Mouse (Mus musculus) liver, embryonic 16.5 days (tissue): ENCODE measurements around the gene Aldh1b1. TPM values are rescaled to one million over a fixed set of nuclear protein-coding genes. Genes with fewer than 3 reads are reported as not detected.

Source experiments
- ATAC-seq: fragments of 200-750 bp; cut with Nextera tagmentation; 2 replicates; pipeline ENCODE4 v1.8.0; 2017; ENCODE audit warnings: low read depth, mild to moderate bottlenecking, moderate number of reproducible peaks, moderate library complexity
- H3K27ac ChIP-seq: fragments of 300-500 bp; sonication (generic); 2 replicates; pipeline ENCODE4 v1.5.1; 2014; ENCODE audit warnings: mild to moderate bottlenecking, low read length
- H3K27me3 ChIP-seq: fragments of 300-500 bp; sonication (generic); 2 replicates; pipeline ENCODE4 v1.6.1; 2014; ENCODE audit warnings: low read depth, low read length, mixed read lengths; ENCODE audit not compliant: control insufficient read depth, insufficient read depth
- H3K36me3 ChIP-seq: fragments of 300-500 bp; sonication (generic); 2 replicates; pipeline ENCODE4 v1.6.1; 2014; ENCODE audit warnings: mild to moderate bottlenecking; ENCODE audit not compliant: control insufficient read depth, insufficient read depth
- H3K4me1 ChIP-seq: fragments of 300-500 bp; sonication (generic); 2 replicates; pipeline ENCODE4 v1.6.1; 2014; ENCODE audit warnings: low read depth, low read length, mixed read lengths; ENCODE audit not compliant: control insufficient read depth
- H3K4me2 ChIP-seq: fragments of 300-500 bp; sonication (generic); 2 replicates; pipeline ENCODE4 v1.6.1; 2014; ENCODE audit warnings: low read depth, low read length, mixed read lengths
- H3K4me3 ChIP-seq: fragments of 300-500 bp; sonication (generic); 2 replicates; pipeline ENCODE4 v1.5.1; 2014; ENCODE audit warnings: low read depth, mild to moderate bottlenecking, low read length
- H3K9ac ChIP-seq: fragments of 300-500 bp; sonication (generic); 2 replicates; pipeline ENCODE4 v1.6.1; 2014; ENCODE audit warnings: low read depth, low read length
- H3K9me3 ChIP-seq: fragments of 300-500 bp; sonication (generic); replicated peaks from 2 replicates; pipeline ENCODE4 v1.6.1; 2016; ENCODE audit warnings: low read length; ENCODE audit not compliant: control insufficient read depth
- WGBS: fragments of 180-500 bp; shearing (Covaris S2); extraction: QIAGEN DNeasy Blood & Tissue Kit; methylation state at CpG from one replicate; pipeline ENCODE4 v1.1.7; 2014; ENCODE audit not compliant: insufficient replicate concordance; 5-methylcytosine and 5-hydroxymethylcytosine counted together
- polyA plus RNA-seq: library from polyadenylated mRNA; unstranded; fragments of >200 nt; fragmentation: Nextera tagmentation; extraction: Ambion mirVana; gene quantifications from 2 replicates; pipeline ENCODE4 v1.2.1, GENCODE M21; 2015

Aldh1b1 gene
- polyA plus RNA-seq, 1 experiment from 2014 or later = 114 TPM

GRCm38 (mm10) chr4:45789263-45789958 is 9.4 kb upstream of the Aldh1b1 start:
- H3K27me3 ChIP-seq = no peaks in the 10 kb centered on the region
- H3K4me3 ChIP-seq = no peak overlapping the region
- H3K36me3 ChIP-seq = no peaks in the 10 kb centered on the region
- H3K9ac ChIP-seq = no peak overlapping the region
- H3K9me3 ChIP-seq = no peaks in the 10 kb centered on the region
- 45% methylated on average over 13 of the region's 13 CpGs for WGBS
- H3K4me1 ChIP-seq = peaks cover 16% of the 10 kb centered on the region
- H3K4me2 ChIP-seq = no peak overlapping the region
- ATAC-seq = peak; percentile 94
- peak overlapping the region; percentile 63 for H3K27ac ChIP-seq

- H3K4me1 ChIP-seq = peaks cover 16% of the 10 kb centered on the region
- H3K4me3 ChIP-seq = no peak overlapping the region
- no peak overlapping the region for H3K9ac ChIP-seq
- no peak overlapping the region for H3K4me2 ChIP-seq
- H3K9me3 ChIP-seq = no peaks in the 10 kb centered on the region
- H3K27ac ChIP-seq = peak overlapping the region; percentile 40; the same call in 1 of the 2 replicates
- no peak for ATAC-seq
- no peaks in the 10 kb centered on the region for H3K27me3 ChIP-seq
- 84% methylated on average over 2 of the region's 2 CpGs for WGBS
- no peaks in the 10 kb centered on the region for H3K36me3 ChIP-seq
Observed at GRCm38 (mm10) chr4:45790018-45790417, 8.8 kb upstream of the Aldh1b1 start.

GRCm38 (mm10) chr4:45795191-45795811 is 3.5 kb upstream of the Aldh1b1 start:
- Histone ChIP-seq H3K27ac (peak overlapping the region; percentile 38), H3K4me2 (peak overlapping the region; percentile 51), H3K9ac (no peak overlapping the region), H3K4me3 (peak overlapping the region; percentile 31; the same call in 1 of the 2 replicates), H3K9me3 (no peaks in the 10 kb centered on the region), H3K27me3 (no peaks in the 10 kb centered on the region), H3K36me3 (no peaks in the 10 kb centered on the region), H3K4me1 (peaks cover 3% of the 10 kb centered on the region)
- 3% methylated on average over 12 of the region's 12 CpGs for WGBS
- peak; percentile 50 for ATAC-seq

- no peaks in the 10 kb centered on the region for H3K27me3 ChIP-seq
Observed at GRCm38 (mm10) chr4:45796760-45797159, 2.1 kb upstream of the Aldh1b1 start.

GRCm38 (mm10) chr4:45799956-45800537 is 1.2 kb downstream of the Aldh1b1 start:
- Histone ChIP-seq H3K36me3 (no peaks in the 10 kb centered on the region), H3K4me1 (peaks cover 3% of the 10 kb centered on the region), H3K9me3 (no peaks in the 10 kb centered on the region), H3K27me3 (no peaks in the 10 kb centered on the region), H3K4me2 (peak overlapping the region; percentile 56; the same call in 1 of the 2 replicates), H3K4me3 (peak overlapping the region; percentile 32), H3K27ac (peak overlapping the region; percentile 82), H3K9ac (no peak overlapping the region; the same call in 1 of the 2 replicates)
- ATAC-seq = no peak
- 21% methylated on average over 3 of the region's 3 CpGs for WGBS

More at GRCm38 (mm10) chr4:45796760-45797159, 2.1 kb upstream of the Aldh1b1 start:
- no peak overlapping the region for H3K27ac ChIP-seq
- WGBS = 48% methylated on average over 5 of the region's 5 CpGs
- no peak overlapping the region for H3K4me2 ChIP-seq
- H3K4me3 ChIP-seq = no peak overlapping the region
- no peak overlapping the region for H3K9ac ChIP-seq
- H3K4me1 ChIP-seq = peaks cover 3% of the 10 kb centered on the region
- ATAC-seq = no peak
- H3K36me3 ChIP-seq = no peaks in the 10 kb centered on the region
- no peaks in the 10 kb centered on the region for H3K9me3 ChIP-seq

GRCm38 (mm10) chr4:45802900-45803299 is 4.1 kb downstream of the Aldh1b1 start:
- no peak overlapping the region for H3K4me2 ChIP-seq
- no peaks in the 10 kb centered on the region for H3K27me3 ChIP-seq
- no peak overlapping the region for H3K27ac ChIP-seq
- no peak overlapping the region for H3K4me3 ChIP-seq
- no peak overlapping the region for H3K9ac ChIP-seq
- 74% methylated on average over 14 of the region's 14 CpGs for WGBS
- H3K4me1 ChIP-seq = peaks cover 3% of the 10 kb centered on the region
- H3K36me3 ChIP-seq = no peaks in the 10 kb centered on the region
- no peaks in the 10 kb centered on the region for H3K9me3 ChIP-seq
- ATAC-seq = no peak

- Histone ChIP-seq H3K4me2 (no peak overlapping the region), H3K27me3 (no peaks in the 10 kb centered on the region), H3K9ac (no peak overlapping the region), H3K36me3 (no peaks in the 10 kb centered on the region), H3K9me3 (no peaks in the 10 kb centered on the region), H3K4me3 (no peak overlapping the region), H3K4me1 (no peaks in the 10 kb centered on the region), H3K27ac (no peak overlapping the region)
- WGBS = 43% methylated on average over 7 of the region's 7 CpGs
- ATAC-seq = no peak
Observed at GRCm38 (mm10) chr4:45808034-45808433, 9.2 kb downstream of the Aldh1b1 start.

- no peak for ATAC-seq
- H3K4me1 ChIP-seq = no peaks in the 10 kb centered on the region
- no peaks in the 10 kb centered on the region for H3K27me3 ChIP-seq
- no peaks in the 10 kb centered on the region for H3K36me3 ChIP-seq
- no peak overlapping the region for H3K9ac ChIP-seq
- H3K27ac ChIP-seq = no peak overlapping the region
- 20% methylated on average over 8 of the region's 8 CpGs for WGBS
- no peak overlapping the region for H3K4me3 ChIP-seq
- no peak overlapping the region for H3K4me2 ChIP-seq
- H3K9me3 ChIP-seq = no peaks in the 10 kb centered on the region
Observed at GRCm38 (mm10) chr4:45811250-45811649, 12.4 kb downstream of the Aldh1b1 start.

- 41% methylated on average over 7 of the region's 7 CpGs for WGBS
- H3K4me3 ChIP-seq = no peak overlapping the region
- no peaks in the 10 kb centered on the region for H3K4me1 ChIP-seq
- no peaks in the 10 kb centered on the region for H3K9me3 ChIP-seq
- no peaks in the 10 kb centered on the region for H3K27me3 ChIP-seq
- H3K27ac ChIP-seq = no peak overlapping the region
- ATAC-seq = no peak
- H3K9ac ChIP-seq = no peak overlapping the region
- no peaks in the 10 kb centered on the region for H3K36me3 ChIP-seq
- no peak overlapping the region for H3K4me2 ChIP-seq
Observed at GRCm38 (mm10) chr4:45815542-45815941, 16.7 kb downstream of the Aldh1b1 start.
